Mouse (Mus musculus) spleen, postnatal 14 days (tissue): ENCODE data around the gene Mgat4d.
"Not testable (repeated sequence)": the region's sequence is repeated elsewhere in the genome, so short reads cannot be mapped to it uniquely, and the experiment has no call there.

Experiments used
- DNase-seq, 2 experiments: peaks; one replicate each; pipeline ENCODE4 v3.0.0; 2021 to 2022; ENCODE audit warnings: low spot score in 2 of 2

Gene Mgat4d

DNA sequence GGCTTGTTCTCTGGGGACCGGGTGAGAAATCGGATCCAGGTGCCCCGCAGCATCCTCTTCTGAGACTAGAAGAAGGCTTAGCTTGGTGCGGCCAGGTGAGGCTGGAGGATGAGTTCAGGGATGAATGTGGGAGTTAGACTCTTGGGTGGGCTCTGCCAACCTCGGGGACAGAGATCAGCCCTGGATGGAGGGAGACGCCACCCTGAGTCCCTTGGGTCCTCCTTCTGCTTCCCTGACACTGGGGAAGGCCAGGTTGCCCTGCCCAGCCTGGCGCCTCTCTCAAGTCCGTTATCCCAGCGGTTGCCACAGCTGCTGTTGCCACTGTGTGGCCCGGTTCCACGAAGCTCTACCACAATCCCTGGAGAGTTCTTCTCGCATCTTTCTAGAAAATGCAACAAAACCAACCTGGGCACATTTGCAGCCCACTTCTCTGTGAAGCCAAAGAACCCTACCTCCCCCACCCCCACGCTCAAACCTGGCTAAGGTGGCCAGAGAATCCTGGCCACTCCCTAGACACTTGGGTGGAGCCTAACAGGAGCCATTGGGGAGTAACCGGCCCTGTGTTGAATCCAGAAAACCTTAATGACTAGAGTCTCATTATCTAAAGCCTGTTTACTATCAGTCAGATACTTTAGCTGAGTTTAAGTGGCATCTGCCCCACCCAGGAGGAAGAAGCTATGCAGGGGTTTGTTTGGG is 41.9 kb downstream of the Mgat4d start:
- no peak for DNase-seq

DNA sequence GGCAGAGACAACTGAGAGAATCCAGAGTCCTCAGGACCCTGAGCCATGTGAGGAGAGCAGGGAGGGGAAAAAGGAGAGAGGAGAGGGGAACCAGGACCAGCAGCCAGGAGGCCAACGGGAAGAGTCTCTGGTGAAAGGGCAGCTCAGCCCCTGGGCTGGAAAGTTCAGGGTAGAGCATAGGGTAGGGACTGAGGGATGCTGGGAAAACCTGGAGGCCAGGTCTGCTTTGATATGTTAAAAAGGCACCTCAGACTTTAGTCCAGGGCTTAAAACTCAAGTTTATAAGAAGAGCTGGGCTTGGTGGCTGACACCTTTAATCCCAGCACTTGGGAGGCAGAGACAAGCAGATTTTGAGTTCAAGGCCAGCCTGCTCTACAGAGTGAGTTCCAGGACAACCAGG is 44.2 kb downstream of the Mgat4d start:
- DNase-seq = no peak

- no peak for DNase-seq
Observed at GRCm38 (mm10) chr8:83394325-83394724, 46.1 kb downstream of the Mgat4d start.

GRCm38 (mm10) chr8:83396680-83397079 is 48.4 kb downstream of the Mgat4d start:
- no peak for DNase-seq

- DNase-seq = no peak
Observed at GRCm38 (mm10) chr8:83397726-83398125, 49.5 kb downstream of the Mgat4d start.

DNA sequence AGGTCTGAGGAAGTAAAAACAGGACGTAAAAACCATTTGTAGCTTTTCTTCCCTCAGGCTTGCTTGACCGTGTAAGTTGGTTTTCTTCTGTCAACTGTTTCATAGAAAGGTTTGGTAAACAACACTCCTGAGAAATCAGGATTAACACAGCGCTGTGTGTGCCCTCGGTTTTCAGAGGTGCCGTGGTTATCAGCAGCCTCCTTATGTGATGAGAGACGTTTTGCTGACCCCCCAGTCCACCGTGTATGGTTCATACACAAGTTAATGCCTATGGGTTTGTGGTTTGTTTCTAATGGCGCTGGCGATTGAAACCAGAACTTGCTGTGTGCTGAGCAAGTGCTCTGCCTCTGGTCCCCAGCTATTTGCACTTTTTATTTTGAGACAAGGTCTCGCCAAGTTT is 57.3 kb downstream of the Mgat4d start:
- no peak for DNase-seq

DNA sequence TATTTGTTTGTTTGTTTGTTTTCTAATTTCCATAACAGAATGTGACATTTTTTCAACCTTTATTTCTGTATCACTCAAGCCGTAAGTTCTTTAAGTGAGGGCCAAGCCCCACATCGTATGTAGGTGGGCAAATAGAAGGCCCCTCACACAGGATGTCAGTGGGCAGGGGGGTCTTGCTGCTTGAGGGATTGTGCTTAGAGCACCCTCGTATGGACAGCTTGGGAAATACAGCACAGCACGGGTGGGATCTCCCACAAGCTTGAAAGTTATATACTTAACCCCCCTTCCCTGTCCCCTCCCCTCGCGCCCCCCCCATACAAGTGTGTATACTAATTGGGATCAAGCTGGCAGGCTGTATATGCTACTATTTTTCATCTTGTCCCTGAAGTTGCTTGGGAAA is 58.6 kb downstream of the Mgat4d start:
- DNase-seq = no peak

- DNase-seq = no peak
Observed at GRCm38 (mm10) chr8:83408496-83408895, 60.2 kb downstream of the Mgat4d start.

DNA sequence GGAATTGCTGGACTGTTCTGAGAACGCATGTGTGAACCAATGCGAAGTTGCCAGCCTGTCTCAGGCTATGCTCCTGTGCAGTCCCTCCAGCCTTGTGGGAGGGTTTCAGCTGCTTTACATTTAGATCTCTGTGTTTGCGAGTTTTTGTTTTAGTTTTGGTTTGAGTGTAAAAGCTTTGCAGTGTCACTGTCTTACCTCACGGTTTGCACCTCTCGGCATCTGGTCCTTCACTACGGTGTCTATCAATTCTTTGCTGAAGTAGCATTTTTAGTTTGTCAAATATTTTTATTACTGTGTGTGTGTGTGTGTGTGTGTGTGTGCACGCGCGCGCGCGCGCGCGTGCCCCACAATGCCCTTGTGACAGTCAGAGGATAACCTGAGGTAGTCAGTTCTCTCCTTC is 68.6 kb downstream of the Mgat4d start:
- no peak for DNase-seq

DNA sequence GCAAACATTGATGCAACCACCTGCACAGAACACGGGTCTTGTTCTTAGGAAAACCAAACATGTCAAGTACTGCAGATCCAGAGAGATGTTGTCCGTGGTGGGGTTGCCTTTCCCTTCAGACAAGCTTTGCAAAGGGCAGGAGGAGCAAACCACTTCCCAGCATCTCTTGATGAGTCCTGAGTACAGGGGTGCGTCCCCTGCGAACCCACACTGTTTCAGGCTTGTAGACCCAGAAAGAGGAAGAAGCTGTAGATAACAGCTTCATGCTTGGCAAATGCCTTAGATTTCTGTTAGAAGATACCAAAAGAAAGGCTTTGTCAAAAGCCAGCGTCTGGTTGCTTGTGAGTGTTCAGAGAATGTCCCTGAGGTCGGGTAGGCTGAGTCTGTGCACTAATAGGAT is 69.7 kb downstream of the Mgat4d start:
- DNase-seq = no peak

- DNase-seq = no peak
Observed at GRCm38 (mm10) chr8:83418805-83419516, 70.7 kb downstream of the Mgat4d start.

GRCm38 (mm10) chr8:83421354-83421753 is 73.1 kb downstream of the Mgat4d start:
- DNase-seq = no peak

DNA sequence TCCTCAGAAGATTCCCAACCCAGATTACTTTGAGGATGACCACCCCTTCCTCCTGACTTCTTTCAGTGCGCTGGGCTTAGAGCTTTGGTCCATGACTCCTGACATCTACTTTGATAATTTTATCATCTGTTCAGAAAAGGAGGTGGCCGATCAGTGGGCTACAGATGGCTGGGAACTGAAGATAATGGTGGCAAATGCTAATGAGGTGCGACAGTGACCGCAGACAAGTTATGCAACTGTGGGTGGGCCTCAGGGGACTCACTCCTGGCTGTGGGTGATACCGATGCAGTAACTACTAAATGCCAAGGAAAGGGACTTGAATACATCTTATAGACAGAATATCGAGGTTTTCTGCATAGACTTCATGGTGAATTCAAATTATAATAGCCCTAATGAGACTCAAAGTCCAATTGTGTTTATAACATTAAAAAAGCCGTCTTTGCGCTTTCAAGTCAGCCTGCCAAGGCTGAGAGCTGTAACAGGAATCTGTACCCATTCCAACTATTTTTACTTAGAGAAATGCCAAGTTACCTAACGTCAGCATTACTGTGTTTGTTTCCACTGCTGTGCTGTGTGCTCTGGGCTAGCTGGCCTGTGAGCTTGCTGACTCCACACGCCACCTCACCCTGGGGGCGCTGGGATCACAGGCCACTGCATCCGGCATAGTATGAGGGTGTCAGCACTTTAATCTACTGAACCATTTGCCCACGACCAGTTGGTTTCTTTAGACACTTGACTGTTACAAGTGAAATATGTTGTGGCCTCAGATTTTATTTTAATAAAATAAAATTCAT is 75.0 kb downstream of the Mgat4d start:
- DNase-seq = no peak

DNA sequence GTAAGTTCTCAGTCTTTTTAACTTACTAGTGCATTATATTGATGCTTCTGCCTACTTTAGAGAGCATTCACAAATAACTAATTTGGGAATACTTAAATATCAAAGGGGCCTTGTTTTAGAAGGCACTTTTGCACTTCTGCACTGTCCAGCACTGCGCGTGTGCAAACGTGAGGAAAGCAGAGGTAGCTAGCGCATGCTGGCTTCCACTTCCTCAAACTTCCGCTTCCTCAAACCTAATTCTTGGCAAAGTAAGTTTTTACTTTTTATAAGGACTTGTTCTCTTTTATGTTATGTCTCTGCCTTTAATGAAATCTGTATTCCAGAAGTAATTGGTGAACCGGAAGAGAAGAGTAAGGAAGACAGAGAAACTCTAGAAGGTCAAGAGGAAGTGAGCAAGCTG is 76.9 kb downstream of the Mgat4d start:
- DNase-seq = no peak

GRCm38 (mm10) chr8:83426104-83426759 is 78.0 kb downstream of the Mgat4d start:
- no peak for DNase-seq

GRCm38 (mm10) chr8:83426949-83427348 is 78.7 kb downstream of the Mgat4d start:
- DNase-seq = no peak

DNA sequence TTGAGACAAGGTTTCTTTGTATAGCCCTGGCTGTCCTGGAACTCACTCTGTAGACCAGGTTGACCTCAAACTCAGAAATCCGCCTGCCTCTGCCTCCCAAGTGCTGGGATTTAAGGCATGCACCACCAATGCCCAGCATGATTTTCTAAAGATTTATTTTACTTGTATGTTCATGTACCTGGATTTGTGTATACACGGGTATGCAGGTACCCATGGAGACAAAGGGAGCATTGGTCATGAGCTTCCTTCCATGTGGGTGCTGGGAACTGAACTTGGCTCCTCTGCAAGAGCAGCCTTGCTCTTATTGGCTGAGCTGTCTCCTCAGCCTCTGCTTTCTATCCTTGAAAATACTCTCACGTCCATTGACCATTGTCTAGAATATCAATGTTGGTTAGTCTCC is 80.3 kb downstream of the Mgat4d start:
- DNase-seq = not testable (repeated sequence)

- DNase-seq = no peak
Observed at GRCm38 (mm10) chr8:83429071-83429524, 80.8 kb downstream of the Mgat4d start.
